Mouse (Mus musculus): ENCODE measurements around the gene AL731706.2. TPM values are rescaled to one million over a fixed set of nuclear protein-coding genes. Genes with fewer than 3 reads are reported as not detected.
"Not testable (repeated sequence)": the region's sequence is repeated elsewhere in the genome, so short reads cannot be mapped to it uniquely, and the experiment has no call there.

AL731706.2 gene
- total RNA-seq (2021): 10 to 100 TPM; 27.9 to 50.0 TPM

GRCm38 (mm10) chr2:136885579-136885978 is at the start of gene AL731706.2:
TSS of gene AL731706.2 (minus strand) at chr2:136885679.
- no peak for DNase-seq (ENCODE audit: low spot score)
- intact Hi-C loops (cut with DNase I): loop anchor here (2.0 to 10.0 kb wide), 2 partner anchors 171 to 399 kb away; partner anchors contain the start of gene Snap25

DNA sequence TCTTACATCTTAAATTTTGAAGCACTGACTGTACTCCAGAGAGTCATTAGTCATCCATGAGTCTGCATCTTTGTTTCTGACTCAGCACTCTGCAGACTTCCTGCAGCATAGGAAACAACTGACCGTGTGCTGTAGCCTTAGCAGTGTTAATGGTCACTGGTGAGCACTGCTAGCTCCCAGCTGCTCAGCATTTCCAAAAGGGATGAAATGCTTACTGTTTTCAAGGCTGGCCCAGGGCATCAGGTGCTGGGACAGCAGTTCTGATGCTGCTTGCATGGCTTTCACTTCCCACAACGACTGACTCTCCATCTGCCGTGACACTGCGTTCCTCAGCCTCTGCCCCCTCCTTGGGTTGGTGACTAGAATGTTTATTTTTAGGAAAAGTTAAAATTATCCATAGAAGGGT is 35.5 kb upstream of the AL731706.2 start:
- intact Hi-C loops (cut with DNase I): no loop called here
- DNase-seq (ENCODE audit: low spot score): peak; percentile 5

GRCm38 (mm10) chr2:136920257-136920993 is 34.9 kb upstream of the AL731706.2 start:
- intact Hi-C loops (cut with DNase I): no loop called here
- no peak for DNase-seq (ENCODE audit: low spot score)

- no peak for DNase-seq (ENCODE audit: low spot score)
- intact Hi-C loops (cut with DNase I): loop anchor here (5.0 kb wide), 1 partner anchor 1023 kb away; no protein-coding TSS in a partner anchor
Measured at GRCm38 (mm10) chr2:136919433-136919832, 34.0 kb upstream of the AL731706.2 start.

GRCm38 (mm10) chr2:136914334-136914902 is 28.9 kb upstream of the AL731706.2 start:
- no peak for DNase-seq (ENCODE audit: low spot score)

GRCm38 (mm10) chr2:136913021-136913420 is 27.5 kb upstream of the AL731706.2 start:
- no peak for DNase-seq (ENCODE audit: low spot score)
- intact Hi-C loops (cut with DNase I): loop anchor here (2.0 to 5.0 kb wide), 2 partner anchors 204 to 820 kb away; partner anchors contain the start of gene Jag1

More at GRCm38 (mm10) chr2:136914334-136914902, 28.9 kb upstream of the AL731706.2 start:
- intact Hi-C loops (cut with DNase I): loop anchor here (5.0 kb wide), 1 partner anchor 203 kb away; the partner anchor contains the start of gene Jag1

DNA sequence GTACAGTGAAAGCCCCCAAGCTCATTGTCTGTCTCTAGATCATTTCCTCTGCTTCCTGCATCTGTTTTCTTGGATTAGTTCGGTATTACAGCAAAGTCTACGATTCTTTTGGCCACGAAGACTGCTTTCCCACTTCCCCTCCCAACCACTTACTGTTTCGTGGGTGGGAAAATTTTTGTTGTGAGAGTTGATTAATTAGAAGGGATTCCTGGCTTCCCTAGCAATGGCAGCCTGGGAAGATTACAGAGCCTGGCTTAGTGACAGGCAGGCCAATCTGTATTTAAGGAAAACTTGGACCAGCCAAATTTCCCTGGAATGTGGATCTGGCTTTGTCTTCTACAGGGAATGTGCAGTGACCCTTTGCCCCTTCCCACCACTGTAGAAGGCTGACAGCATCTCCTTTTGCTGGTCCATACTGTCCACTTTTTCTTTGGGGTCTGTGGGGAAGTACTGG is 26.5 kb upstream of the AL731706.2 start:
- DNase-seq (ENCODE audit: low spot score): no peak
- intact Hi-C loops (cut with DNase I): loop anchor here (2.0 to 5.0 kb wide), 2 partner anchors 205 to 821 kb away; partner anchors contain the start of gene Jag1

- no peak for DNase-seq (ENCODE audit: low spot score)
- intact Hi-C loops (cut with DNase I): no loop called here
Measured at GRCm38 (mm10) chr2:136909298-136909697, 23.8 kb upstream of the AL731706.2 start.

GRCm38 (mm10) chr2:136908596-136908995 is 23.1 kb upstream of the AL731706.2 start:
- intact Hi-C loops (cut with DNase I): no loop called here
- DNase-seq (ENCODE audit: low spot score): no peak

GRCm38 (mm10) chr2:136896131-136896530 is 10.7 kb upstream of the AL731706.2 start:
- intact Hi-C loops (cut with DNase I): no loop called here
- DNase-seq (ENCODE audit: low spot score): no peak

- DNase-seq (ENCODE audit: low spot score): no peak
- intact Hi-C loops (cut with DNase I): loop anchor here (5.0 kb wide), 1 partner anchor 223 kb away; the partner anchor contains the start of gene Jag1
Measured at GRCm38 (mm10) chr2:136894494-136894893, 9.0 kb upstream of the AL731706.2 start.

- DNase-seq (ENCODE audit: low spot score): peak; percentile 93
- intact Hi-C loops (cut with DNase I): loop anchor here (5.0 kb wide), 1 partner anchor 225 kb away; the partner anchor contains the start of gene Jag1
Measured at GRCm38 (mm10) chr2:136891951-136892371, 6.5 kb upstream of the AL731706.2 start.

DNA sequence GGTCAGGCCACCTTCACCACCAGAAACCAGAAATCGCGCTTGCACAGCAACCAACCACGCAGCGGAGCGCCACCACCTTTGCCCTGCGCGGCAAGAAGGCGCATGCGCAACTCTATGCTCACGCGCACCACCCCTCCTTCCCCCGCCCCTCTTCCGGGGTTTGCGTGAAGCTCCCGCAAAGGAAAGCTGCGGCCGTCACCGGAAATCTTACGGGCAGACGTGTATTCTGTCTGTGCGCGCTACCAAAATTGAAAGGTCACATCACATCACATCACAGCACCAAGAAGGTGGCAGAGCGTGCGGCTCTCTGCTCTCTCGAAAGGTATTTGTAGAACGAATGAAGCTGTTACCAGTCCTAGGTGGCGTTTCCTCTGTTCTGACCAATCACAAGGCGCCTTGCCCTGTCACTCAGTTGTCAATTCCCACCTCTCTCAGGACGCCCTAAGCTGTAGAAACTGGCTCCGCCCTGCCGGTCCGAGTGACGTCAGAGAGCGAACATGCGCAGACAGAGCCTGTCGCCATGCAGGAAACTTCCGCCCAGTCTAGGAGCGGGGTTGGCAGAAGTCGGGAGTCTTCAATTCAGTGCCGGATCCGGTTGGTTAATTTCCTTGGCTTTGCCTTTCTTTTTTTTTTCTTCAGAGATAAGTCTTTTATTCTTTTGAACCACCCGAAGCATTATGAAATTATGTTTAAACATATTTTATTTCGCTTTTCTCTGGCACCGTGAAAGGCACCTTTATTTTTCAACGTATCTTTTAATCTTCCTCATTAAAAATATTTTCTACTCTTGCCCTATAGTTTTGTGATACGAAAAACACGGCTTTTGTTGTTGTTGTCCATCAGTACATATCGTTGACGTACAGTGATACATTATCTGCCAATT is 5.8 kb upstream of the AL731706.2 start, which contains the start of the genes Slx4ip, AL731706.1 and Mkks:
TSS of gene Slx4ip (plus strand) at position 151 of the 883 bp plus-strand sequence.
TSS of gene AL731706.1 (minus strand) at position 322 of the 883 bp plus-strand sequence.
TSS of gene Mkks (minus strand) at position 322 of the 883 bp plus-strand sequence.
- intact Hi-C loops (cut with DNase I): loop anchor here (5.0 kb wide), 1 partner anchor 226 kb away; the partner anchor contains the start of gene Jag1
- peak; percentile 99 for DNase-seq (ENCODE audit: low spot score)

- not testable (repeated sequence) for DNase-seq (ENCODE audit: low spot score)
Measured at GRCm38 (mm10) chr2:136890716-136891067, 5.2 kb upstream of the AL731706.2 start.

DNA sequence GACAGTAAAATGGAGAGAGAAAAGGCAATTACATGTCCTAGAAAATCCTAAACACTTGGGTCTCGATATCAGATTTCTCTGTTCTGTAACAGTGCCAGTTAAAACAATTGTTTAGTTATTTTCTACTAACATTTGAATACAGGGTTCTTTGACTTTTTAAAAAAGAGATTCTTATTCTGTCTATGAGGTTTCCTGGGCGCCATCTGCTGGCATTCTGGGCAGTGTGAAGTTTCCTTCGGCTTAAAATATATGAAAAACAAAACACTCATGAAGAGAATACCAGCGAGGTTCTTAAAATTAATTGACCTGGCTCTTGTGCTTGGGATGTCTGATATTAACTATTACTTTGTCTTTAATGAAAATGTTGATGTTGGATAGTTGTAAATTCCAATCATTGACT is 1.4 kb upstream of the AL731706.2 start:
- no peak for DNase-seq (ENCODE audit: low spot score)
- intact Hi-C loops (cut with DNase I): loop anchor here (10.0 kb wide), 1 partner anchor 172 kb away; the partner anchor contains the start of gene Snap25

More at GRCm38 (mm10) chr2:136890716-136891067, 5.2 kb upstream of the AL731706.2 start:
- intact Hi-C loops (cut with DNase I): loop anchor here (5.0 kb wide), 1 partner anchor 227 kb away; the partner anchor contains the start of gene Jag1

DNA sequence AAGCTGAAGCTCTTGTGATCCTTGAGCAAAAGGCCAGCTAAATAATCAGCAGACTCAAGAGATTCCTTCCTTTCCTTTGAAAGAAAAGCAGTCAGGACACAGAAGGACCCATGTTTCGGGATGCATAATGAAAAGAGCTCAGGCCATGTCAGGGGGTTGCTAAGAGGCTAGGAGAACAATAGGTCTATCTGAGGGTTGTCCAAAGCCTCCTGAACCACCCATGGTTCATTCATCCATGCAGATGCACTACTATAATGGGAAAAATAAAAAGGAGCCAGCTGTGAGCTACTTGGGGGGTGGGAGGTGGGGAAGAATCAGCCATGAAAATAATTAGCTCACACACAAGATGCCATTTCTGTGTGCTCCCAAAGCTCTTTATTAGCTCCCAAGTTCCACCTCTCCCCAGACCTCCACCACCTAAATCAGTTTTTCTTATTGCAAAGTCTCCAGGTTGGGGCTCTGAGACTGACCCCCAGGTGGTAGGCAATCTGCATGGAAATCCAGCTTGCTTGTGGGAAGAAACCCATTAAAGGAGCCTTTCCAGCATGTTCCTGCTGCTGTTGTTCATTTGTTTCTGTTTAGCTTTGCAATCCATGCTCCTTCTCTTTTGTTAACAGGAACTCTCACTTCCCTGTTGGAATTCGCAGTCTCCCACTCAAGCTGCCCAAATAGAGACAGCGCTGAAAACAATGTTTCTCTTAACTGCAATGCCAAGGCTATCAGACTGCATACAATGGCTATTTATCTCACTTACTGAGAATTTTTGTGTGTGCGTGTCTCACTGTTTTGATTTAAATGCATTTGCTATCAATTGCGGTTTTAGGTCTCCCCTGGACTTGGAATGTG is 30.7 kb downstream of the AL731706.2 start:
- intact Hi-C loops (cut with DNase I): no loop called here
- no peak for DNase-seq (ENCODE audit: low spot score)

GRCm38 (mm10) chr2:136850366-136850765 is 35.1 kb downstream of the AL731706.2 start:
- DNase-seq (ENCODE audit: low spot score): no peak
- intact Hi-C loops (cut with DNase I): no loop called here

GRCm38 (mm10) chr2:136837994-136838393 is 47.5 kb downstream of the AL731706.2 start:
- intact Hi-C loops (cut with DNase I): no loop called here
- DNase-seq (ENCODE audit: low spot score): no peak

All from heart, postnatal 25 days (tissue).